Comparison of ENCODE assay signal across 9 mouse cellular contexts in genomic region chr17:26892635-26893375, GRCm38 (mm10). TPM values are rescaled to one million over a fixed set of nuclear protein-coding genes. Genes with fewer than 3 reads are reported as not detected.
DNase-seq lines count a peak whose midpoint lies in the region; ATAC-seq lines count a peak whose summit lies in the region.
"Had no signal": no experiment of that assay in that cellular context is flagged by ENCODE, and none has a peak within 500 bp of the region (broad histone marks: within the 10 kb centered on the region; RNA-seq: fewer than 3 reads in every experiment).

No protein-coding gene starts in this region.

- H3K27ac ChIP-seq in liver, embryonic 15.5 days (replicated peaks) = no peak overlapping the region
- no peak overlapping the region for H3K27ac ChIP-seq in liver, embryonic 12.5 days
- H3K27ac ChIP-seq in forebrain, embryonic 15.5 days (replicated peaks) = peak overlapping the region; percentile 83
- H3K27ac ChIP-seq in hindbrain, embryonic 15.5 days (replicated peaks) = no peak overlapping the region
- H3K27ac ChIP-seq in neural tube, embryonic 13.5 days (replicated peaks) = 0 out of 2 replicates have a peak overlapping the region, but pooled peaks have one; percentile 10

- no peak overlapping the region for H3K9ac ChIP-seq in liver, embryonic 15.5 days
- H3K9ac ChIP-seq in liver, embryonic 12.5 days = no peak overlapping the region
- H3K9ac ChIP-seq in forebrain, embryonic 15.5 days (replicated peaks) = 0 out of 2 replicates have a peak overlapping the region, but pooled peaks have one; percentile 30
- no peak overlapping the region for H3K9ac ChIP-seq in hindbrain, embryonic 15.5 days
- H3K9ac ChIP-seq in neural tube, embryonic 13.5 days = peak overlapping the region; percentile 36; the same call in 1 of the 2 replicates

- no peaks in the 10 kb centered on the region for H3K4me1 ChIP-seq in liver, embryonic 15.5 days (replicated peaks)
- peaks cover 4% of the 10 kb centered on the region; the same call in 1 of the 2 replicates for H3K4me1 ChIP-seq in liver, embryonic 12.5 days
- H3K4me1 ChIP-seq in forebrain, embryonic 15.5 days = peaks cover 25% of the 10 kb centered on the region
- H3K4me1 ChIP-seq in hindbrain, embryonic 15.5 days (replicated peaks) = peaks cover 23% of the 10 kb centered on the region; the same call in 1 of the 2 replicates
- peaks cover 24% of the 10 kb centered on the region for H3K4me1 ChIP-seq in neural tube, embryonic 13.5 days (replicated peaks)

- H3K4me3 ChIP-seq in liver, embryonic 15.5 days (replicated peaks) = no peak overlapping the region
- H3K4me3 ChIP-seq in liver, embryonic 12.5 days = no peak overlapping the region
- H3K4me3 ChIP-seq in forebrain, embryonic 15.5 days = no peak overlapping the region
- H3K4me3 ChIP-seq in hindbrain, embryonic 15.5 days = no peak overlapping the region
- H3K4me3 ChIP-seq in neural tube, embryonic 13.5 days = no peak overlapping the region

- H3K4me2 ChIP-seq in liver, embryonic 15.5 days = no peak overlapping the region
- H3K4me2 ChIP-seq in liver, embryonic 12.5 days = no peak overlapping the region
- peak overlapping the region; percentile 26 for H3K4me2 ChIP-seq in forebrain, embryonic 15.5 days (replicated peaks)
- H3K4me2 ChIP-seq in hindbrain, embryonic 15.5 days = no peak overlapping the region
- 0 out of 2 replicates have a peak overlapping the region, but pooled peaks have one; percentile 1 for H3K4me2 ChIP-seq in neural tube, embryonic 13.5 days

- 55% methylated on average over 16 of the region's 16 CpGs for WGBS in liver, embryonic 15.5 days (ENCODE audit: insufficient replicate concordance)
- 58% methylated on average over 16 of the region's 16 CpGs for WGBS in liver, embryonic 12.5 days (ENCODE audit: insufficient replicate concordance)
- 13% methylated on average over 16 of the region's 16 CpGs for WGBS in forebrain, embryonic 15.5 days
- WGBS in hindbrain, embryonic 15.5 days = 31% methylated on average over 16 of the region's 16 CpGs
- WGBS in neural tube, embryonic 13.5 days = 52% methylated on average over 16 of the region's 16 CpGs

- no peaks in the 10 kb centered on the region for H3K9me3 ChIP-seq in liver, embryonic 15.5 days (replicated peaks)
- H3K9me3 ChIP-seq in liver, embryonic 12.5 days (replicated peaks) = no peaks in the 10 kb centered on the region
- no peaks in the 10 kb centered on the region for H3K9me3 ChIP-seq in forebrain, embryonic 15.5 days
- H3K9me3 ChIP-seq in hindbrain, embryonic 15.5 days = no peaks in the 10 kb centered on the region
- H3K9me3 ChIP-seq in neural tube, embryonic 13.5 days = no peaks in the 10 kb centered on the region

- peaks cover 27% of the 10 kb centered on the region for H3K27me3 ChIP-seq in liver, embryonic 15.5 days
- peaks cover 34% of the 10 kb centered on the region for H3K27me3 ChIP-seq in liver, embryonic 12.5 days (replicated peaks)
- no peaks in the 10 kb centered on the region for H3K27me3 ChIP-seq in forebrain, embryonic 15.5 days
- H3K27me3 ChIP-seq in hindbrain, embryonic 15.5 days = peaks cover 7% of the 10 kb centered on the region
- peaks cover 7% of the 10 kb centered on the region; the same call in 1 of the 2 replicates for H3K27me3 ChIP-seq in neural tube, embryonic 13.5 days

- no peak for DNase-seq in ovary, adult 18-20 months (ENCODE audit: low spot score)
- no peak for DNase-seq in yolk sac, embryonic 10.5 days (ENCODE audit: low spot score)
- no peak for DNase-seq in gastrocnemius, adult 18-20 months (ENCODE audit: low spot score)

- ATAC-seq in liver, embryonic 15.5 days (ENCODE audit: insufficient read depth) = 0 out of 2 replicates have a peak, but pooled peaks have one; percentile 25
- ATAC-seq in liver, embryonic 12.5 days = no peak
- ATAC-seq in forebrain, embryonic 15.5 days (replicated peaks) = peak; percentile 81
- peak; percentile 65; the same call in 1 of the 2 replicates for ATAC-seq in hindbrain, embryonic 15.5 days (ENCODE audit: low FRiP score, low read depth)
- ATAC-seq in neural tube, embryonic 13.5 days (ENCODE audit: low read depth) = no peak

- H3K36me3 ChIP-seq in liver, embryonic 15.5 days (replicated peaks) = no peaks in the 10 kb centered on the region
- no peaks in the 10 kb centered on the region for H3K36me3 ChIP-seq in liver, embryonic 12.5 days
- no peaks in the 10 kb centered on the region for H3K36me3 ChIP-seq in forebrain, embryonic 15.5 days
- no peaks in the 10 kb centered on the region for H3K36me3 ChIP-seq in hindbrain, embryonic 15.5 days
- no peaks in the 10 kb centered on the region for H3K36me3 ChIP-seq in neural tube, embryonic 13.5 days

RNA-seq across cellular contexts. Expression of gene Kifc5b, which starts 24.1 kb away (rescaled TPM):
- polyA plus RNA-seq in liver, embryonic 15.5 days (2015; fragmentation: Nextera tagmentation; extraction: Ambion mirVana) = 5.2 and 5.9 TPM in 2 replicates
- polyA plus RNA-seq in liver, embryonic 12.5 days (2016; fragmentation: Nextera tagmentation; extraction: Ambion mirVana) = 6.6 and 8.1 TPM in 2 replicates
- polyA plus RNA-seq in forebrain, embryonic 15.5 days (2015; fragmentation: Nextera tagmentation; extraction: Ambion mirVana) = 4.3 and 5.5 TPM in 2 replicates
- 3.4 and 3.7 TPM in 2 replicates for polyA plus RNA-seq in hindbrain, embryonic 15.5 days (2015; fragmentation: Nextera tagmentation; extraction: Ambion mirVana)
- polyA plus RNA-seq in neural tube, embryonic 13.5 days (2015; fragmentation: Nextera tagmentation; extraction: Ambion mirVana) = 2.5 and 3.2 TPM in 2 replicates
- under 1 TPM; 0.37 to 0.43 TPM for total RNA-seq in gastrocnemius, adult 18-20 months (2021)

RNA-seq across cellular contexts. Expression of gene Phf1, which starts 40.0 kb away (rescaled TPM):
- polyA plus RNA-seq in liver, embryonic 15.5 days (2015; fragmentation: Nextera tagmentation; extraction: Ambion mirVana) = 1.8 and 2.6 TPM in 2 replicates
- 2.7 TPM in 2 replicates for polyA plus RNA-seq in liver, embryonic 12.5 days (2016; fragmentation: Nextera tagmentation; extraction: Ambion mirVana)
- 17.2 and 18.3 TPM in 2 replicates for polyA plus RNA-seq in forebrain, embryonic 15.5 days (2015; fragmentation: Nextera tagmentation; extraction: Ambion mirVana)
- polyA plus RNA-seq in hindbrain, embryonic 15.5 days (2015; fragmentation: Nextera tagmentation; extraction: Ambion mirVana) = 32.3 and 34.7 TPM in 2 replicates
- polyA plus RNA-seq in neural tube, embryonic 13.5 days (2015; fragmentation: Nextera tagmentation; extraction: Ambion mirVana) = 17.3 and 19.1 TPM in 2 replicates
- 10 to 100 TPM in 1 of 2 experiments, 1 to 10 TPM in 1; 8.2 to 11.3 TPM for total RNA-seq in gastrocnemius, adult 18-20 months (2021)

RNA-seq across cellular contexts. Expression of gene Cuta, which starts 46.6 kb away (rescaled TPM):
- 85.9 and 86.7 TPM in 2 replicates for polyA plus RNA-seq in liver, embryonic 15.5 days (2015; fragmentation: Nextera tagmentation; extraction: Ambion mirVana)
- 119 and 129 TPM in 2 replicates for polyA plus RNA-seq in liver, embryonic 12.5 days (2016; fragmentation: Nextera tagmentation; extraction: Ambion mirVana)
- polyA plus RNA-seq in forebrain, embryonic 15.5 days (2015; fragmentation: Nextera tagmentation; extraction: Ambion mirVana) = 144 and 150 TPM in 2 replicates
- polyA plus RNA-seq in hindbrain, embryonic 15.5 days (2015; fragmentation: Nextera tagmentation; extraction: Ambion mirVana) = 134 and 138 TPM in 2 replicates
- 141 and 147 TPM in 2 replicates for polyA plus RNA-seq in neural tube, embryonic 13.5 days (2015; fragmentation: Nextera tagmentation; extraction: Ambion mirVana)
- total RNA-seq in gastrocnemius, adult 18-20 months (2021) = 100 to 1,000 TPM; 103 to 109 TPM

RNA-seq across cellular contexts. Expression of gene Nkx2-5, which starts 48.0 kb away (rescaled TPM):
- 0.29 TPM in 2 replicates for polyA plus RNA-seq in liver, embryonic 15.5 days (2015; fragmentation: Nextera tagmentation; extraction: Ambion mirVana)
- polyA plus RNA-seq in liver, embryonic 12.5 days (2016; fragmentation: Nextera tagmentation; extraction: Ambion mirVana) = 0.13 and 0.19 TPM in 2 replicates
- polyA plus RNA-seq in forebrain, embryonic 15.5 days (2015; fragmentation: Nextera tagmentation; extraction: Ambion mirVana) = 0.59 TPM in 1 of 2 replicates, not detected in the other
- 0.09 TPM in 1 of 2 replicates, not detected in the other for polyA plus RNA-seq in hindbrain, embryonic 15.5 days (2015; fragmentation: Nextera tagmentation; extraction: Ambion mirVana)
- 0.66 TPM in 1 of 2 replicates, not detected in the other for polyA plus RNA-seq in neural tube, embryonic 13.5 days (2015; fragmentation: Nextera tagmentation; extraction: Ambion mirVana)
- total RNA-seq in gastrocnemius, adult 18-20 months (2021) = not detected
- total RNA-seq: MEL had no signal

RNA-seq across cellular contexts. Expression of gene Syngap1, which starts 48.2 kb away (rescaled TPM):
- 0.21 and 0.28 TPM in 2 replicates for polyA plus RNA-seq in liver, embryonic 15.5 days (2015; fragmentation: Nextera tagmentation; extraction: Ambion mirVana)
- polyA plus RNA-seq in liver, embryonic 12.5 days (2016; fragmentation: Nextera tagmentation; extraction: Ambion mirVana) = 0.29 and 0.36 TPM in 2 replicates
- 6.5 and 7.3 TPM in 2 replicates for polyA plus RNA-seq in forebrain, embryonic 15.5 days (2015; fragmentation: Nextera tagmentation; extraction: Ambion mirVana)
- polyA plus RNA-seq in hindbrain, embryonic 15.5 days (2015; fragmentation: Nextera tagmentation; extraction: Ambion mirVana) = 4.7 and 5.1 TPM in 2 replicates
- polyA plus RNA-seq in neural tube, embryonic 13.5 days (2015; fragmentation: Nextera tagmentation; extraction: Ambion mirVana) = 4.1 and 4.9 TPM in 2 replicates
- 1 to 10 TPM; 2.2 to 2.8 TPM for total RNA-seq in gastrocnemius, adult 18-20 months (2021)

Comparison
In these comparisons a context has a peak if more than half of its experiments do, and no peak if none do; other contexts are left out.
1. ATAC-seq: peak in liver, embryonic 15.5 days (single experiment), forebrain, embryonic 15.5 days (single experiment) and hindbrain, embryonic 15.5 days (single experiment); none in liver, embryonic 12.5 days (single experiment) and neural tube, embryonic 13.5 days (single experiment).
2. H3K27ac ChIP-seq: peak in forebrain, embryonic 15.5 days (single experiment) and neural tube, embryonic 13.5 days (single experiment); none in liver, embryonic 15.5 days (single experiment), liver, embryonic 12.5 days (single experiment) and hindbrain, embryonic 15.5 days (single experiment).
3. H3K4me2 ChIP-seq: peak in forebrain, embryonic 15.5 days (single experiment) and neural tube, embryonic 13.5 days (single experiment); none in liver, embryonic 15.5 days (single experiment), liver, embryonic 12.5 days (single experiment) and hindbrain, embryonic 15.5 days (single experiment).
4. H3K9ac ChIP-seq: peak in forebrain, embryonic 15.5 days (single experiment) and neural tube, embryonic 13.5 days (single experiment); none in liver, embryonic 15.5 days (single experiment), liver, embryonic 12.5 days (single experiment) and hindbrain, embryonic 15.5 days (single experiment).